Mouse (Mus musculus): ENCODE measurements around the gene Gm11938. TPM values are rescaled to one million over a fixed set of nuclear protein-coding genes. Genes with fewer than 3 reads are reported as not detected.

Gene Gm11938
- not detected in 2 replicates for polyA plus RNA-seq (2012)

GRCm38 (mm10) chr11:99603208-99603607 lies at the start of gene Gm11938:
Gm11938 (minus strand) TSS chr11:99603308.

GRCm38 (mm10) chr11:99650136-99650535 lies 47.0 kb upstream of the Gm11938 start, which contains the start of gene Gm11555:
Gm11555 (minus strand) TSS chr11:99650236.

GRCm38 (mm10) chr11:99643635-99644139 lies 40.6 kb upstream of the Gm11938 start, which contains the start of gene Krtap4-7:
Krtap4-7 (minus strand) TSS chr11:99644089.

GRCm38 (mm10) chr11:99634653-99635134 lies 31.6 kb upstream of the Gm11938 start, which contains the start of gene Krtap4-2:
Krtap4-2 (minus strand) TSS chr11:99635084.

GRCm38 (mm10) chr11:99628138-99628537 lies 25.0 kb upstream of the Gm11938 start, which contains the start of gene Krtap4-1:
Krtap4-1 (minus strand) TSS chr11:99628238.

GRCm38 (mm10) chr11:99620335-99620734 lies 17.2 kb upstream of the Gm11938 start, which contains the start of gene Gm11562:
Gm11562 (minus strand) TSS chr11:99620435.

GRCm38 (mm10) chr11:99614796-99615363 lies 11.8 kb upstream of the Gm11938 start, which contains the start of gene Krtap2-4:
Krtap2-4 (minus strand) TSS chr11:99614846.

GRCm38 (mm10) chr11:99610089-99610488 lies 7.0 kb upstream of the Gm11938 start, which contains the start of gene Gm11937:
Gm11937 (minus strand) TSS chr11:99610189.

GRCm38 (mm10) chr11:99597742-99598141 lies 5.4 kb downstream of the Gm11938 start, which contains the start of gene Krtap9-3:
Krtap9-3 (minus strand) TSS chr11:99598105.

GRCm38 (mm10) chr11:99590981-99591380 lies 12.1 kb downstream of the Gm11938 start, which contains the start of gene Krtap1-3:
Krtap1-3 (minus strand) TSS chr11:99591339.

GRCm38 (mm10) chr11:99583245-99583704 lies 19.8 kb downstream of the Gm11938 start, which contains the start of gene Krtap1-4:
Krtap1-4 (minus strand) TSS chr11:99583654.

GRCm38 (mm10) chr11:99580636-99581035 lies 22.5 kb downstream of the Gm11938 start, which contains the start of gene Krtap1-5:
Krtap1-5 (minus strand) TSS chr11:99581016.

GRCm38 (mm10) chr11:99566530-99566929 lies 36.6 kb downstream of the Gm11938 start, which contains the start of gene Krtap3-1:
Krtap3-1 (minus strand) TSS chr11:99566630.

GRCm38 (mm10) chr11:99559366-99559765 lies 43.7 kb downstream of the Gm11938 start, which contains the start of gene Gm11939:
Gm11939 (minus strand) TSS chr11:99559466.

GRCm38 (mm10) chr11:99556753-99557152 lies 46.4 kb downstream of the Gm11938 start, which contains the start of gene Krtap3-2:
Krtap3-2 (minus strand) TSS chr11:99556853.

Other genes with a start within 250 kb of the Gm11938 start
- not detected in 2 replicates for gene Krt28, start 228.4 kb downstream of the Gm11938 start, polyA plus RNA-seq (2012)
- 6.8 and 8.4 TPM in 2 replicates for gene Krt10, start 213.9 kb downstream of the Gm11938 start, polyA plus RNA-seq (2012)
- gene Krt12, start 181.0 kb downstream of the Gm11938 start, polyA plus RNA-seq (2012) = not detected in 2 replicates
- gene Krt20, start 165.2 kb downstream of the Gm11938 start, polyA plus RNA-seq (2012) = not detected in 2 replicates
- gene Krt23, start 110.2 kb downstream of the Gm11938 start, polyA plus RNA-seq (2012) = not detected in 2 replicates
- gene Krt39, start 82.0 kb downstream of the Gm11938 start, polyA plus RNA-seq (2012) = not detected in 2 replicates
- not detected in 2 replicates for gene Krt40, start 60.1 kb downstream of the Gm11938 start, polyA plus RNA-seq (2012)
- gene Krtap3-3, start 52.4 kb downstream of the Gm11938 start, polyA plus RNA-seq (2012) = not detected in 2 replicates
- gene Krtap3-2, start 46.5 kb downstream of the Gm11938 start, polyA plus RNA-seq (2012) = not detected in 2 replicates
- not detected in 2 replicates for gene Gm11939, start 43.8 kb downstream of the Gm11938 start, polyA plus RNA-seq (2012)
- gene Krtap3-1, start 36.7 kb downstream of the Gm11938 start, polyA plus RNA-seq (2012) = not detected in 2 replicates
- gene Krtap1-5, start 22.3 kb downstream of the Gm11938 start, polyA plus RNA-seq (2012) = not detected in 2 replicates
- not detected in 2 replicates for gene Krtap1-4, start 19.7 kb downstream of the Gm11938 start, polyA plus RNA-seq (2012)
- not detected in 2 replicates for gene Krtap1-3, start 12.0 kb downstream of the Gm11938 start, polyA plus RNA-seq (2012)
- gene Krtap9-3, start 5.2 kb downstream of the Gm11938 start, polyA plus RNA-seq (2012) = not detected in 2 replicates
- gene Gm11937, start 6.9 kb upstream of the Gm11938 start, polyA plus RNA-seq (2012) = not detected in 2 replicates
- not detected in 2 replicates for gene Krtap2-4, start 11.5 kb upstream of the Gm11938 start, polyA plus RNA-seq (2012)
- not detected in 2 replicates for gene Gm11562, start 17.1 kb upstream of the Gm11938 start, polyA plus RNA-seq (2012)
- 0.11 TPM in 1 of 2 replicates, not detected in the other for gene Krtap4-1, start 24.9 kb upstream of the Gm11938 start, polyA plus RNA-seq (2012)
- gene Krtap4-2, start 31.8 kb upstream of the Gm11938 start, polyA plus RNA-seq (2012) = not detected in 2 replicates
- gene Krtap4-7, start 40.8 kb upstream of the Gm11938 start, polyA plus RNA-seq (2012) = not detected in 2 replicates
- gene Gm11555, start 46.9 kb upstream of the Gm11938 start, polyA plus RNA-seq (2012) = not detected in 2 replicates
- not detected in 2 replicates for gene Gm11563, start 55.7 kb upstream of the Gm11938 start, polyA plus RNA-seq (2012)
- 0.08 TPM in 1 of 2 replicates, not detected in the other for gene Krtap4-6, start 62.7 kb upstream of the Gm11938 start, polyA plus RNA-seq (2012)
- gene Gm14190, start 87.4 kb upstream of the Gm11938 start, polyA plus RNA-seq (2012) = not detected in 2 replicates
- gene Gm14180, start 131.0 kb upstream of the Gm11938 start, polyA plus RNA-seq (2012) = not detected in 2 replicates
- gene Gm11595, start 169.6 kb upstream of the Gm11938 start, polyA plus RNA-seq (2012) = not detected in 2 replicates
- gene Krtap4-8, start 177.4 kb upstream of the Gm11938 start, polyA plus RNA-seq (2012) = not detected in 2 replicates
- gene Krtap4-9, start 181.9 kb upstream of the Gm11938 start, polyA plus RNA-seq (2012) = not detected in 2 replicates
- gene Gm11596, start 190.2 kb upstream of the Gm11938 start, polyA plus RNA-seq (2012) = not detected in 2 replicates
- not detected in 2 replicates for gene Gm11569, start 195.6 kb upstream of the Gm11938 start, polyA plus RNA-seq (2012)
- not detected in 2 replicates for gene Gm11554, start 201.1 kb upstream of the Gm11938 start, polyA plus RNA-seq (2012)
- not detected in 2 replicates for gene Krtap4-13, start 206.6 kb upstream of the Gm11938 start, polyA plus RNA-seq (2012)
- gene Gm11564, start 212.4 kb upstream of the Gm11938 start, polyA plus RNA-seq (2012) = not detected in 2 replicates
- not detected in 2 replicates for gene 2300003K06Rik, start 234.8 kb upstream of the Gm11938 start, polyA plus RNA-seq (2012)
- gene Krtap4-16, start 248.3 kb upstream of the Gm11938 start, polyA plus RNA-seq (2012) = not detected in 2 replicates